Mouse (Mus musculus) stomach, postnatal 0 days (tissue): Measurements from ENCODE around the gene Vps35l.

Experiments
- CTCF ChIP-seq: IDR thresholded peaks from 2 replicates; pipeline ENCODE4 v1.5.1; 2016; ENCODE audit warnings: antibody characterized with exemption, low read depth, mild to moderate bottlenecking, moderate library complexity
- EP300 ChIP-seq: optimal IDR thresholded peaks from 2 replicates; pipeline ENCODE3; 2016; ENCODE audit warnings: antibody characterized with exemption

- TF ChIP-seq CTCF (no peak), EP300 (no peak)
These were observed 53.9 kb downstream of the Vps35l start for GRCm38 (mm10) chr7:118793899-118794298.
